Mouse (Mus musculus): ENCODE measurements around the gene Asic2.

Gene Asic2

DNA sequence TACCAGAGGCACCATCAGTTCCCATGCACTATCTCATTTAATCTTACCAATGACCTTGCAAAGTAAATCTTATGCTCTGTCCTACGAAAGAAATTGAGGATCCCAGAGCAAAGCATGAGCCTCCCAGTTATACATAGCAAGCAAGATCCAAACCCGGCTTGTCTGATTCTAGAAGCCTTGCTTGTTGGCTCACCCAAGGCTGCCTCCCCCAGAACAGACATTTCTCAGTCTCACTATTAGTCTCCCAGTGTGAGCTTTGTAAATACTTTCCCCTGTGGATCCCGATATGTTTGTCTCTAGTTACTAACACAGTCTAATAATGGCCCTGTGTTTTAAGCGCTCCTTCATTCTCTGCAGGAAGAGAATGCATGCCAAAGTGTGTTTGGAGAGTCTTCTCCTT lies 446.4 kb downstream of the Asic2 start:
- DNase-seq (ENCODE audit: low read depth, low spot score), result no peak

DNA sequence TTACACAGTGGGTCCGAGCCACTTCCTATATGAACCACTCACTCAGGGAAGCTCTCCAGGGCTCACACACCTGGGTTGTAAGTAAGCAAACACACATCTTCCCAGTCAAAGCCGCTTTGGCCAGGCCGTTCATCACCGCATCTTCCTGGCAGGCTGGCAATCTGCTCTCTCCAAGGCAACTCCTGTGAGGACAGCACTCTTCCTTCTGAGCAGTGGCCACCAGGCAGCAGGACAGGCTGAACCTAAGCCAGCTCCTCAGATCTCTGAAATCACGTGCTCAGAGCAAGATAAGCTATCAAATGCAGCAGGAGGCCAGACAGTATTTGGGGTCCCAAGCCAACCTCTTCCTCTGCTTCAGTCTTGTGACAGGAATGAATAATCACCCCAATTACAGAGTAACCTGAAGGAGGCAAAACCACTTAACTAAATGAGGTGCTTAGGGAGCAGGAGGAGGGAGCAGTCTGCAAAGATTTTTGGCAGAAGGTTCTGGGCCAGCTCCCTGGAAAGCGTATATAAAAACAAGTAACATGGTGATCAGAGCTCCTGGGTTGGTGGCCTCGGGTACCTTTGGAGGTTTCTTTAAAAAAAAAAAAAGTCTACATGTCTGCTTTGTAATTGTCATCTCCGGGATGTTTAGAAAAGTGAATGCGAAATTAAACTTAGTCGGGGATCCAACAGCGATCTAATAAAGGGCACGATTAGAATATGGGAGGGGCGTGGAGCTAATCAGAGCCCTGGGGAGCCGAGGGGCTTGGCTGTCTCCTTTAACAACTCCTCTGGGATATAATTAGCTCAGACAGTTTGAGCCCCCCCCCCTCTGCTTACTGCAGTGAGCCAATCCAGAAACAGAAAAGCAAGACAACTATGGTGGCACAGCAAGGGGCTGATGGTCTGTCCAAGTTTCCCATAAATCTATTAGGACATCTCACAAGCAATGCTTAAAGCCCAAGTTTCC lies 450.0 kb downstream of the Asic2 start:
- no peak for DNase-seq (ENCODE audit: low read depth, low spot score)

- DNase-seq (ENCODE audit: low read depth, low spot score), result no peak
Observed at GRCm38 (mm10) chr11:81515754-81516153, 452.5 kb downstream of the Asic2 start.

DNA sequence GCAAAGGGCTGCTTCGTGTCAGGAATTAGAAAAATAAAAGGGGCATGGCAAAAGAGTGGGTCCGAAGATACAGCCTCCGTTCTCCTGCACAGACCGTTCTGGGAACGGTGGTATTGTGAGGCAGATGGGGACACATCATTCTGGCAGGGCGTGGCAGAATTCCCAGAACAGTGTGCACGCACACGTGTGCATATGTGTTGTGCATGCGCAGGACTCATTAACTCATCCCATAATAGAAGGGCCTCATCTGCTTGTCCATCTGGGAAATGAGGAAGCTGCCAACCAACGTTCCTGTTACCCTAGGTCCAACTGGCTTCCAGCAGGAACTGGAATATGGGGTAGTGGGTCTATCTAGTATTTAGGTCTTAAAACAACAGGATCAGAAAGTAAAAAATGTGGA lies 455.8 kb downstream of the Asic2 start:
- no peak for DNase-seq (ENCODE audit: low read depth, low spot score)

DNA sequence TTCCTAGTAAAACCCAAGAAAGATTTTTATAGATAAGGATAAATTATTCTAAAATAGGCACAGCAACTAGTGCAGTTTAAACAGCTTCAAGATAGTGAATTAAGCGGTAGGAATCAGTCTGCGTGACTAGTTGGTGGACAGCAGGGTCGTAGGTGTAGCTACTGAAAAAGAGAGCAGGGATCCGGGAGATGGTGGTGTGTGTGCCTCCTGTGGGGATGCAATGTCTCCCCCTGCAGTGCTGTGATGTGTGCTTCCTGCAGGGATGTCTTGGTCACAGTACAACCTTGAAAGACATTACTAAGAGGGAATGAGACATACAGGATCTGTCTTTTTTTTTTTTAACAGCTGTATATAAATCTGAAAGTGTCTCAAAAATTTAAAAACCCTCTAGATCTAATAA lies 456.9 kb downstream of the Asic2 start:
- no peak for DNase-seq (ENCODE audit: low read depth, low spot score)

- no peak for DNase-seq (ENCODE audit: low read depth, low spot score)
Observed at GRCm38 (mm10) chr11:81508385-81509233, 459.6 kb downstream of the Asic2 start.

DNA sequence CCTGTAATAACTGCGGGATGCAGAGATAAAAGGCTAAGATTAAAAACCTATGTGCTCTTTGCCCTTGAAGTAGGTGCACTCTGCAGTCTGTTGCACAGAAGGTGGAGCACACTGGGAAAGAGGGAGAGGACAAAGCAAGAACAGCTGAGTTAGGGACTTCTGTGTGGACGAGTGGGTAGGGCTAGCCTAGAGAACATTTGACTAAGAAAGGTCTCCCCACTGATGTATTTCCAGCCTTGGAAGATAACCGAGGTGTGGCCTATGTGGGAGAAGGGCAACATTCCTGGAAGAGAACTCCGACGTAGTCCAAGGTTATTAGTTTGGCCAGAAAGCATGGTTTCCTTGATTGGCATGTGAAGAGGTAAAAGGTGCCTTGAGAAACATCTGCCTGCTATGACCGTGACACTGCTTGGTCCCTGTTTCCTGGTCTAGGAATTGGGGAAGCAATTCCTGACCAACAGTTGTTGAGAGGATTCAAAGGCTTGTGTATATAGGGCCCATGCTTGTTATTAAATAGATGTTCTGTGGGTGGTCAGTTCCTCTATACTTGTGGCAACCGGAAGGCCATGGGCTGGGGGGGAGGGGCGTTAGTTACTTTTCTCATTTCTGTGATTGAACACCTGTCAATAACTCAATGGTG lies 463.3 kb downstream of the Asic2 start:
- no peak for DNase-seq (ENCODE audit: low read depth, low spot score)

DNA sequence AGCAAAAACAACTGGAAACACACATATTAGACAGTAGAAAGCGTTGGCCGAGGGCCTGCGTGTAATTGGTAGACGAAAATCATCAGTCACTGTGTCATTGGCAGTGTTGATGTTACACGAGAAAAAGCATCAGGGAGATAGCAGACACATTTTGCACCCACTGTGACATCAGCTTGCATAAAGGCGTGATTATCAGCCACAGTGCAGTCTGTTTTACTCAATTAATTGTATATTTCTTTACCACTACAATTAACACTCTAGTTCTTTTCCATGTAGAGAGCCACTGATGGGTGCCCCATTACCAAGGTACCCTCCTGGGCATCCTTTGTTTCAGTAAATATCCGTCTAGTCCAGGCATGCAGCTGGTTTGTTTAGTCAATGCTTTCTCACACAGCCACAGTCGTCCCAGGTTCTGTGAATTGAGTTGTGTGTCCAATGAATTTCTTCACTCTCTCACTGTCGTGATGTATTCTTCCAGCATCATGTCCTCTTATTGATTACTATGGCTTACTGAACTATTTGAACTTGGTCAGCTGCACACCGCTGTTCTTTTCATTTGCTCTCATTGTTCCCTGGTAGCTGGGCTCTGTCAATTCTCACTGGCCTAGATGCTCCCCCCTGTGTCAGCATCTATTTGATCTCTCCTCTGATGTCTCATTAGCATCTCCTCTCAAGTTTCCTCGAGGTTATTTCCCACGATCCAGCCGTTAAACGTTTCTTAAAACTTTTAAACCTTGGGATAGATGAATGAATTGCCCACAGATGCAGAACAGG lies 466.6 kb downstream of the Asic2 start:
- DNase-seq (ENCODE audit: low read depth, low spot score), result no peak

DNA sequence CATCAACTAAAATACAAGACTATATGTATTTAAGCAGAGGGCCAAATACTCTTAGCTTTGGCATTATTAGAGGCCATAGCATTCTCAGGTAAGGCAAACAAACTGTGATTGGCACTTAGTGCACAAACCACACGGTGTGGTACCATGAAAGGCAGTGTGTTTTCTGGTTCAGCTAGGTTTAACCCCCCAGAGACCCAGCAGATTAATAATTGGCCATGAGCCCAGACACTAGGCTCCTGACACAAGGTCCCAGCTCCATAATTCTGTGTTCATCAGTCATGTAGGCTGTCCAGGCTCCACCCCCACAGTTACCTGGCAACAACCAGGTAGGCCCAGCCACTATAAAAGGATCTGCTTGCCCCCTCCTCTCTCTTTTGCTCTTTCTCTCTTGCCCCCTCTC lies 469.3 kb downstream of the Asic2 start:
- no peak for DNase-seq (ENCODE audit: low read depth, low spot score)

DNA sequence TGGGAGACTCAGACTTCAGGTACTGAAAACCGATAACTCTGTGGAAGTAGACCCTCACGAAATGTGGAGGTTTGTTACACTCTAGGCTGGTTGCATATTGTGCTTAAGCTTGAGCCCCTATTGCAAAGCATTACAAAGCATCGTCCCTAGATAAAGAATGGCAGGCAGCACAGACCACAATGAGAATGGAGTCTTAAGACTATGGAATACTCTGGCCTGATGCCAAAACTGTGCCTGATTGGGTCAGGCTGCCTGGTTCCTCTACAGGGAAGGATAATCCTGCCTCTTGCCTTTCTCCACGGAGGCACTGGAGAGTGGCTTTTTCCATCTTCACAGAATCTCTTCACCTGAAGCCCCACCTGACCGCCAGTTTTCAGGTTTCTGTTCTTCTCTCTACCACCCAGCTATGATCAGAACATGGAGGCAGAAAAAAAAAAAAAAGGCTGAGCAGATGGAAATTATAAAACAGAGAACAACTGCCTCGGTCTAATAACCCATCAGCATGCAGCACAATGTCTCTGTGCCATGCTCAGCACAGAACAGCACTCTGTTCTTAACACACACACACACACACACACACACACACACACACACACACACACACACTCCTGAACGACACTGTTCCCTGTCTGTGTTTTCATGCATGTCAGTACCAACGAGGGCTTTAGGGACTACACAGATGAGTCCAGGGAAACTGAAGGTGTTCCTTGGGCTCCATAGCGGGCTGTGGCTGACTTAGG lies 470.4 kb downstream of the Asic2 start:
- no peak for DNase-seq (ENCODE audit: low read depth, low spot score)

DNA sequence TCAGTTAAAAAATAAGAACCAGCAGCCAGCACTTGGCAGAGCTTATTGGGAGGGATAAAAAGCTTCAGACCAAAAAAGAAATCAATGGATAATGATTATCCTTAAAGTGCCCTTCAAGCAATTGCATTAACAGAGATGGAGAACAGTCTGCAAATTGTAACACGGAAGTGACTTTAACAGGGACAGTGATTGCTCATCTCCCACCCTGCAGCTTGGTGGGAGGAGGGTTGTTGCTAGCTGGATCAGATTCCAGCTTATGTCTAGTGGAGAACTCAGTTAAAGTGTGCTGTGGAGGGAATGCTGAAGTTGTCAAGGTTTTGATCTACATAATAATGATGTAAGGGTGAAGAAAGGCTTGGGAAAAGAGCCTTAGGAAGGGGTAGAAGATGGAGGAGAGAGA lies 471.8 kb downstream of the Asic2 start:
- DNase-seq (ENCODE audit: low read depth, low spot score), result no peak

DNA sequence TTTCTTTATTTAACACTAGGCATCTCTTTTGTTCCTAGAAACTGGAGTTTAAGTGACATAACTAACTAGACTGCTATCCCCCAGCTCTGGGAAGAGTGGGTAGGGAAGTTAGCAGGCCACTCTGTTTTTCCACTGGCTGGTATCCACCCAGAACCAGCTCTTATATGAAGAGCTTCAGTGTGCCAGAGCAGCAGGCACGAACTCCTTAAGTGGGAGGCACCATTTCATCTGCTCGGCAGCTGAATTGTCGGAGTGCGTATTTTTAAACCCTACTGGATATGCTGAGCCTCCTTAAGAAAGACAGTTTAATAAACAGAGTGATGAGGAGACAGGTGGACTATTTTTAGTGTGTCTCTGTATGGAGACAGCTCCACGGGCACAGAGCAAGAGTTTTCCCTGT lies 475.9 kb downstream of the Asic2 start:
- no peak for DNase-seq (ENCODE audit: low read depth, low spot score)

- DNase-seq (ENCODE audit: low read depth, low spot score), result no peak
Observed at GRCm38 (mm10) chr11:81489144-81489735, 479.0 kb downstream of the Asic2 start.

DNA sequence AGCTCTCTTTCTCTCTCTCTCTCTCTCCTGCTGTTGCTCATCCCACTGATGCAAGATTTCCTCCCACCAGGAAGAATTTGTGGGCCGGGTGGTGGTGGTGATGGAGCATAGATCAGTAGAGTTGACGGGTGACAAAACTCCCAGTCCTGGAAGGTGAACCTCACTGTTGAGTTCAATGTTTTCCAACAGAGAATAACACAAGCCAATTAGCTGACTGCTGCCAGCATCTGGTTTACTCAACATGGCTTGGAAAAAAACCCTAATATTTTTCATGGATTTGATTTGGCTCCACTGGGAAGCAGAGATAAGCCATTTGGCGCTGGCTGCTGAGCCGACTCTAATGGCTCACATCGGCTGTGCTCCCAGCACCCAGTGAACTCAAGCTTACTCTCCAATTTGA lies 479.6 kb downstream of the Asic2 start:
- no peak for DNase-seq (ENCODE audit: low read depth, low spot score)

GRCm38 (mm10) chr11:81486265-81486940 lies 481.9 kb downstream of the Asic2 start:
- DNase-seq (ENCODE audit: low read depth, low spot score), result no peak

DNA sequence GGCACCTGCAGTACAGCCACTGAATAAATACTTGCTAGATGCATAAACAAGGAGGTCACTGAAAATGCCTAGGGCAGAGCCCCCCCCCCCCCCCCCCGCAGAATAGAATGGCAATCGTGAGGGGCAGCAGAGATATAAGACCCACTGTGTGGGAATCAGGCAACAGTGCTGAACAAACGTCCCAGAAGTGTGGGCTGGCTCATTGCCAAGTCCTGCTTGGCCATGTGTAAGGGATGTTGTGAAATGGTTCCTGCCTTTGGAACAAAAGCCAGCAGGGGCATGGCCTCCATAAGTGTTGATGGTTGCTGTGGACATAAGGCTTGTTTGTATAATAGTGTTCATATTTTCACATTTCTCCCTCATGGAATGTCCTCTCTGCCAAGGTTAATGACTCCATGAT lies 487.1 kb downstream of the Asic2 start:
- no peak for DNase-seq (ENCODE audit: low read depth, low spot score)

- peak; percentile 28 for DNase-seq (ENCODE audit: low read depth, low spot score)
Observed at GRCm38 (mm10) chr11:81476231-81476630, 492.0 kb downstream of the Asic2 start.

DNA sequence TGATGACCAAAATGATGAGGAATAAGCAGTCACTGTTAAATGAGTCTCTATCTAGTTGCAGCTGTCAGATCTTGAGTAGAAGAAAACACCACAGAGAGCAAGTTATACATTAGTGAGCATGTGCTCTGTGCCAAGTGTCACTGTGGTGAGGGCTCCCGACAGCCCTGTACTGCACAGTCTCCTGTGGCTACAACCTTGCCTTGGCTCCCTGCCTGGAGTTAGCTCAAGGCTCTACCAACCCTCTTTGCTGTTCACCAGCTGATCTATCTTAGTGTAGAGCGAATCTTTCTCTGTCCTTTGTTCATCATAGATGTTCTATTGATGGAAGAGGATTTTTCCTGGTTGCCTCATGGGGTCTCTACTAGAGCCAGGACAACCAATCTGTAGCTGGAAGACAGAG lies 494.1 kb downstream of the Asic2 start:
- no peak for DNase-seq (ENCODE audit: low read depth, low spot score)

DNA sequence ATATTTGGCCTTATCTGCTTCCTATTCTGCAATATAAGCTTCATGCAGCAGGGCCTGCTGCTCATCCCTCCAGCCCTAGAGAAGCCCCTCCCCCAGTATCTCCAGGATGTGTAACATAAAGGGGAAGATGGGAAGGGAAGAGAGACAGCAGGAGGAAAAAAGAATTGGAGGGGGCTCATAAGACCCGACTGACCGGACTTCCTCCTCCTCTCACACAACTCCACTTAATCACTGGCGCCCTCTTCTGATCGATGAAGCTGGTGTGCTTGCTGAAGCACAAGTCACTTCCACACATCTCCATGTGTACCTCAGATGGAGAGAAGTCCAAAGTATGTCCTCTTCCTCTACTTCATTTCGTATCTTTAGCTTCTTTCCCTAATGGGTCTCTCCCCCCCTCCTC lies 506.1 kb downstream of the Asic2 start:
- DNase-seq (ENCODE audit: low read depth, low spot score), result peak; percentile 43

DNA sequence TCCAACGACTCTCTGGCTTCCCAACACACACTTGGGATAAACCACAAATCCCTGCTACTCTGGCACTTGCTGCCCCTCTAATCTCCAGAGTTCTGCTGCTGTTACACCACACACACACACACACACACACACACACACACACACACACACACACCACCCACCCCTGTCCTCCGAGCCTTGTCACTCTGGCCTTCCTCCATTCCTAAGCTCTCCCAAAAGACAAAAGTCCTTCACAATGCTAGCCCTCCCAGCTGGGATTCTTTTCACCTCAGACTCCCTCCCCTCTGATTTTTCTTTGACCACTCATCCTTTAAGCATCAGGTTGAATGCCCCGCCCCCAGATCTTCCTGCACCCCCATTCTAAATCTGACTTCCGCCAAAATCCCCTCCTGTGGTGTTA lies 506.5 kb downstream of the Asic2 start:
- DNase-seq (ENCODE audit: low read depth, low spot score), result no peak
